Mouse (Mus musculus) testis, adult 2 months (tissue): Measurements from ENCODE around the gene Aagab. TPM values are rescaled to one million over a fixed set of nuclear protein-coding genes. Genes with fewer than 3 reads are reported as not detected.

Experiments used
- H3K27ac ChIP-seq: fragments of 200-500 bp; 2 replicates; pipeline ENCODE4 v1.5.1; 2012; ENCODE audit warnings: low read depth, low read length; ENCODE audit not compliant: control insufficient read depth, insufficient read depth
- H3K27me3 ChIP-seq: fragments of 200-500 bp; 2 replicates; pipeline ENCODE4 v1.6.1; 2012; ENCODE audit warnings: mild to moderate bottlenecking, low read length, moderate library complexity; ENCODE audit not compliant: control insufficient read depth, insufficient read depth
- H3K36me3 ChIP-seq: fragments of 200-500 bp; 2 replicates; pipeline ENCODE4 v1.6.1; 2012; ENCODE audit warnings: mild to moderate bottlenecking, low read length; ENCODE audit not compliant: control insufficient read depth, insufficient read depth
- H3K4me1 ChIP-seq: fragments of 200-500 bp; 2 replicates; pipeline ENCODE4 v1.6.1; 2012; ENCODE audit warnings: low read length; ENCODE audit not compliant: control insufficient read depth, insufficient read depth
- H3K4me3 ChIP-seq: fragments of 200-500 bp; 2 replicates; pipeline ENCODE4 v1.5.1; 2012; ENCODE audit warnings: low read depth, mild to moderate bottlenecking, low read length, moderate library complexity, mixed read lengths; ENCODE audit not compliant: control insufficient read depth
- CTCF ChIP-seq: fragments of 200-500 bp; IDR thresholded peaks from 2 replicates; pipeline ENCODE4 v1.5.1; 2012; ENCODE audit warnings: low read depth, mild to moderate bottlenecking, inconsistent platforms, low read length, moderate library complexity; ENCODE audit not compliant: control insufficient read depth, insufficient read depth, insufficient replicate concordance
- POLR2A ChIP-seq: fragments of 200-500 bp; IDR thresholded peaks from 2 replicates; pipeline ENCODE4 v1.6.1; 2012; ENCODE audit warnings: low read depth, mild to moderate bottlenecking, inconsistent platforms, low read length, moderate library complexity; ENCODE audit not compliant: control insufficient read depth
- polyA plus RNA-seq: library from polyadenylated mRNA; depleted of rRNA; stranded (reverse); fragments of >200 nt; gene quantifications from 2 replicates; pipeline ENCODE4 v1.2.3, GENCODE M21; 2012

The Aagab gene
- polyA plus RNA-seq, 1 experiment = 12.2 TPM

- H3K27me3 ChIP-seq = no peaks in the 10 kb centered on the region
- H3K4me3 ChIP-seq = no peak overlapping the region
- H3K36me3 ChIP-seq = no peaks in the 10 kb centered on the region
- no peak overlapping the region for H3K27ac ChIP-seq
- no peak for TF ChIP-seq POLR2A
- no peak for TF ChIP-seq CTCF
- no peaks in the 10 kb centered on the region for H3K4me1 ChIP-seq
Measured at GRCm38 (mm10) chr9:63674613-63675012, 72.2 kb downstream of the Aagab start.

GRCm38 (mm10) chr9:63677621-63678020 is 75.2 kb downstream of the Aagab start:
- no peaks in the 10 kb centered on the region for H3K27me3 ChIP-seq
- no peak overlapping the region for H3K27ac ChIP-seq
- no peaks in the 10 kb centered on the region for H3K36me3 ChIP-seq
- TF ChIP-seq CTCF (no peak), POLR2A (no peak)
- H3K4me1 ChIP-seq = no peaks in the 10 kb centered on the region; the same call in 1 of the 2 replicates
- no peak overlapping the region for H3K4me3 ChIP-seq

GRCm38 (mm10) chr9:63678076-63678475 is 75.6 kb downstream of the Aagab start:
- Histone ChIP-seq H3K36me3 (no peaks in the 10 kb centered on the region), H3K27ac (no peak overlapping the region), H3K4me1 (no peaks in the 10 kb centered on the region; the same call in 1 of the 2 replicates), H3K27me3 (no peaks in the 10 kb centered on the region), H3K4me3 (no peak overlapping the region)
- TF ChIP-seq CTCF (no peak), POLR2A (no peak)

- Histone ChIP-seq H3K4me1 (no peaks in the 10 kb centered on the region; the same call in 1 of the 2 replicates), H3K27ac (no peak overlapping the region), H3K36me3 (no peaks in the 10 kb centered on the region), H3K27me3 (no peaks in the 10 kb centered on the region), H3K4me3 (no peak overlapping the region)
- TF ChIP-seq CTCF (no peak), POLR2A (no peak)
Measured at GRCm38 (mm10) chr9:63682301-63682700, 79.8 kb downstream of the Aagab start.

GRCm38 (mm10) chr9:63682943-63683342 is 80.5 kb downstream of the Aagab start:
- Histone ChIP-seq H3K4me1 (no peaks in the 10 kb centered on the region; the same call in 1 of the 2 replicates), H3K36me3 (no peaks in the 10 kb centered on the region), H3K4me3 (no peak overlapping the region), H3K27ac (no peak overlapping the region), H3K27me3 (no peaks in the 10 kb centered on the region)
- TF ChIP-seq POLR2A (no peak), CTCF (no peak)

- H3K27ac ChIP-seq = no peak overlapping the region
- no peaks in the 10 kb centered on the region for H3K27me3 ChIP-seq
- no peaks in the 10 kb centered on the region; the same call in 1 of the 2 replicates for H3K4me1 ChIP-seq
Measured at GRCm38 (mm10) chr9:63684277-63684676, 81.8 kb downstream of the Aagab start.

GRCm38 (mm10) chr9:63685352-63685751 is 82.9 kb downstream of the Aagab start:
- H3K27ac ChIP-seq = no peak overlapping the region
- H3K4me3 ChIP-seq = no peak overlapping the region
- H3K36me3 ChIP-seq = no peaks in the 10 kb centered on the region
- no peaks in the 10 kb centered on the region; the same call in 1 of the 2 replicates for H3K4me1 ChIP-seq
- no peaks in the 10 kb centered on the region for H3K27me3 ChIP-seq
- TF ChIP-seq POLR2A (no peak), CTCF (no peak)

More at GRCm38 (mm10) chr9:63684277-63684676, 81.8 kb downstream of the Aagab start:
- no peak overlapping the region for H3K4me3 ChIP-seq
- TF ChIP-seq CTCF (no peak), POLR2A (no peak)
- H3K36me3 ChIP-seq = no peaks in the 10 kb centered on the region

GRCm38 (mm10) chr9:63687413-63688015 is 85.1 kb downstream of the Aagab start:
- no peak overlapping the region for H3K4me3 ChIP-seq
- H3K27me3 ChIP-seq = no peaks in the 10 kb centered on the region
- no peaks in the 10 kb centered on the region for H3K36me3 ChIP-seq
- TF ChIP-seq CTCF (no peak), POLR2A (no peak)
- H3K4me1 ChIP-seq = no peaks in the 10 kb centered on the region; the same call in 1 of the 2 replicates
- H3K27ac ChIP-seq = no peak overlapping the region
